Mouse (Mus musculus): ENCODE measurements at regions not wholly inside any gene's neighbourhood (a gene's known extent, or its start where the extent isn't known, plus 50 kb on each side); places are given as distances from the start of the nearest gene placed in this dataset.

DNA sequence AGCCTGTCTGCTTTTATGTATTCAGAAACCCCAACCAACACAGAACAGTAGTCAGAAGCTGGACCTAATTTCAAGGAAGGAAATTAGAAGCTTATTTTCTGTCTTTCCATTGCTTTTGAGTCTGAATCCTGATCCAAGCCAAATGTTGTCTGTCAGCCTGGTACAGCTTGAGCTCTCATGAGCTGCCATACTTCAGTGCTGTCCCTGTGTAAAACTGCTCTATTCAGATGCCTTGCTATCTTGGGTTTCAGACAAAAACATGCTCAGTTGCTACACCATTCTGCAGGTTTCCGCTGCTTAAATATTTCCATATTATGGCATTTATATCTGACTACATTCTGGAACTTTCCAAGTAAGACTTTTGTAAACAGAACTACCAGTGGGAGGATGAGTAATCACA is 1403.2 kb downstream of the Epha7 start:
- no peak overlapping the region for H3K4me3 ChIP-seq (replicated peaks; ENCODE audit: insufficient read depth, low read depth, low read length)
- 98% methylated on average over 1 of the region's 1 CpGs for WGBS
- no peak for DNase-seq
- H3K4me1 ChIP-seq (ENCODE audit: control insufficient read depth, insufficient read depth, low read length) = no peaks in the 10 kb centered on the region
- no peaks in the 10 kb centered on the region for H3K27me3 ChIP-seq (ENCODE audit: control insufficient read depth, insufficient read depth, low read length)
- H3K27ac ChIP-seq (ENCODE audit: insufficient read depth, low read length) = no peak overlapping the region
- TF ChIP-seq CTCF (IDR thresholded peaks at IDR 0.05; ENCODE audit: borderline replicate concordance, insufficient read depth, low read depth, low read length) (no peak), POLR2A (IDR thresholded peaks at IDR 0.05; ENCODE audit: borderline replicate concordance, insufficient read depth, low read length) (no peak)

DNA sequence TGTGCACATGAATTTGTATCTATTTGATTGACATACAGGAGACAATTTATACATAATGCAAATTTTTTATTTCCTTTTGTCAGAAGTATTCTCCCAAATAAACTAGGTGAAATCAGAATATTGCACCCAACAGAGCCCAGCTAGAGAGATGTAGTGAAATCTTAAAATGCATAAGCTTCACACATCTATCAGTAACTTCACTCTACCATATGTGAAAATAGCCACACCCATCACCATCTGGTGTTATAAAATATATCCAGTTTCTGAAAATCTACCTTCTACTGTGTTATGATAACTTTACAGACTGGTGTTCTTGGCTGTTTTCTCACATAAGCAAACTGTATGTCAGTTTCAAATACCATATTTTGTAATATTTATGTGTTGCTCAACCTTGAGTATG is 1414.2 kb downstream of the Epha7 start:
- Histone ChIP-seq H3K4me1 (ENCODE audit: control insufficient read depth, insufficient read depth, low read length) (no peaks in the 10 kb centered on the region), H3K4me3 (replicated peaks; ENCODE audit: insufficient read depth, low read depth, low read length) (no peak overlapping the region), H3K27me3 (ENCODE audit: control insufficient read depth, insufficient read depth, low read length) (no peaks in the 10 kb centered on the region), H3K27ac (ENCODE audit: insufficient read depth, low read length) (no peak overlapping the region)
- TF ChIP-seq POLR2A (IDR thresholded peaks at IDR 0.05; ENCODE audit: borderline replicate concordance, insufficient read depth, low read length) = no peak
- no peak for TF ChIP-seq CTCF (IDR thresholded peaks at IDR 0.05; ENCODE audit: borderline replicate concordance, insufficient read depth, low read depth, low read length)
- DNase-seq = no peak

DNA sequence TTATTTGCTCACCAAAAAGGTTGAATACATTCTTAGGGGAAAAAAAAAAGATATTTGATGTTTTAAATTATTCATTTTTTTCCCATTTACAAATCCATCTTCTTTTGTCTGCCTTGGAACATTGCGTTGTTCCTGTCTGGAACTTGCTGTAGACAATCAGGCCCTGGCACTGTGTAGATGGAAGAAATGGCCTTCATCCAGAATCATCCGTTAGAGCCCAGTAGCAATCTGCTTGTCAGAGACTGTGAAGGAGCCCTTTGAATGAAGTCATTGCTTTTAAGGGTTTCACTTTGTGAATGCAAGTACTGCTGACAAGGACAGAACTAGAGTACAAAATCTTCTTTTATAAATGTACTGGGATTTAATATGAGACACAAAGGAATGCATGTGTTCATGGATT is 1449.2 kb downstream of the Epha7 start:
- DNase-seq = peak in 1 of 2 experiments; percentile 8
- no peak overlapping the region for H3K27ac ChIP-seq (ENCODE audit: insufficient read depth, low read length)
- 8% methylated on average over 2 of the region's 2 CpGs for WGBS
- TF ChIP-seq POLR2A (IDR thresholded peaks at IDR 0.05; ENCODE audit: borderline replicate concordance, insufficient read depth, low read length) (no peak), CTCF (IDR thresholded peaks at IDR 0.05; ENCODE audit: borderline replicate concordance, insufficient read depth, low read depth, low read length) (no peak)
- no peaks in the 10 kb centered on the region for H3K27me3 ChIP-seq (ENCODE audit: control insufficient read depth, insufficient read depth, low read length)
- no peak overlapping the region for H3K4me3 ChIP-seq (replicated peaks; ENCODE audit: insufficient read depth, low read depth, low read length)
- no peaks in the 10 kb centered on the region for H3K4me1 ChIP-seq (ENCODE audit: control insufficient read depth, insufficient read depth, low read length)

DNA sequence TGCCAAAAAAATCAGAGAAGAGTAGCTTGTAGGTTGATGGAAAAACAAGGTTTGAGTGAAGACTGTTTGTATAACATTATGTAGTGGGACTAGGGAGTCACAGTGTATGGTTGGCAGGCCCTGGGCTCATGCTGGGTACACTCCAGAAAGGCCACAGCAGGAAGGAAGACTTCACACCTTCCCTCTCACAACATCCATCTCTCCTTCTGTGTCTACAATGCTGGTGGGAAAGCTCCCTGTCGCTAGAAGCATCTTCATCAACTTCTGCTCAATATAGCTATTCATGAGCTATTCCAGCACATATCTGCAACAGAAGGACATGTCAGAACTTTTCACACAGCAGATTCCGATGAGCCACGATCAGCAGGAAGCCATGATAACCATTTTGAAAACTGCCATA is 1455.1 kb downstream of the Epha7 start:
- no peaks in the 10 kb centered on the region for H3K4me1 ChIP-seq (ENCODE audit: control insufficient read depth, insufficient read depth, low read length)
- no peaks in the 10 kb centered on the region for H3K27me3 ChIP-seq (ENCODE audit: control insufficient read depth, insufficient read depth, low read length)
- 10% methylated on average over 3 of the region's 3 CpGs for WGBS
- no peak overlapping the region for H3K4me3 ChIP-seq (replicated peaks; ENCODE audit: insufficient read depth, low read depth, low read length)
- TF ChIP-seq POLR2A (IDR thresholded peaks at IDR 0.05; ENCODE audit: borderline replicate concordance, insufficient read depth, low read length) (no peak), CTCF (IDR thresholded peaks at IDR 0.05; ENCODE audit: borderline replicate concordance, insufficient read depth, low read depth, low read length) (no peak)
- DNase-seq = no peak
- no peak overlapping the region for H3K27ac ChIP-seq (ENCODE audit: insufficient read depth, low read length)

DNA sequence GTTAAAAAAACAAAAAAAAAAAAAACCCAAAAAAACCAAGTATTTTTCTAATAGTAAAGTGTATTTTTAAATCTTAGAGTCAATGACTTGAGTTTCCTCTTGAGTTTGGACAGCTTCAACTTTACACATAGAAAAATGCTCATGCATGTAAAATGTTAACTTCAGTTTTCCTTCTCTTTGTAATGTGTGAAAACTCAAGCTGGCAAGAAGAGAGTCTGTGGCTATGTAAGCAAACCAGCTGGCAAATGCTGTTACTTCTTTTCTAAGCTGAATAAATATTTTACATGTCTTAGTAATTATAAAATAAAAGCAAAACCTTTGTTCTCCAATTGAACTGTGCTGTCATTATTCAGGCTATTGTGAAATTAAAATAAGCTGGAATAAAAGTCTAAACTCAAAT is 1457.1 kb downstream of the Epha7 start:
- TF ChIP-seq POLR2A (IDR thresholded peaks at IDR 0.05; ENCODE audit: borderline replicate concordance, insufficient read depth, low read length) (no peak), CTCF (IDR thresholded peaks at IDR 0.05; ENCODE audit: borderline replicate concordance, insufficient read depth, low read depth, low read length) (no peak)
- DNase-seq = no peak
- Histone ChIP-seq H3K4me3 (replicated peaks; ENCODE audit: insufficient read depth, low read depth, low read length) (no peak overlapping the region), H3K27me3 (ENCODE audit: control insufficient read depth, insufficient read depth, low read length) (no peaks in the 10 kb centered on the region), H3K4me1 (ENCODE audit: control insufficient read depth, insufficient read depth, low read length) (no peaks in the 10 kb centered on the region), H3K27ac (ENCODE audit: insufficient read depth, low read length) (no peak overlapping the region)

DNA sequence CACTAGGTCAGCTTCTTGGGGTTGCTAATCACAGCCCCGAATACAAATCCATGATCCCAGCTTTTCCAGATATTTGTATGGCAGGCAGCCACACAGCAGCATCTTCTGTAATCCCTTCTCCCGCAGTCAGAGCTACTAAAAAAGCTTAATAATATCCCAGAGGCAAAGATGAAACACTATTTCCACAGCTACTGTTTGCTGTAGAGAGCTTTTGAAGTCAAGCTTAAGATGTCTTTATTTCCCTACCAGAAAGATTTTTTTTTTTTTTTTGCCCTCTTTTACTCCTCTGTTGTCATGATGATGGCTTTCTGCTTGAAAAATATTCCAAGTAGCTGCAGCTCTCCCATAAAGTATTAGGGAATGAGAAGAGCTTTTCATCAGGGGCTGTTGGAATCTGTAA is 1499.5 kb downstream of the Epha7 start:
- Histone ChIP-seq H3K27ac (ENCODE audit: insufficient read depth, low read length) (no peak overlapping the region), H3K4me3 (replicated peaks; ENCODE audit: insufficient read depth, low read depth, low read length) (no peak overlapping the region), H3K27me3 (ENCODE audit: control insufficient read depth, insufficient read depth, low read length) (no peaks in the 10 kb centered on the region), H3K4me1 (ENCODE audit: control insufficient read depth, insufficient read depth, low read length) (no peaks in the 10 kb centered on the region)
- TF ChIP-seq POLR2A (IDR thresholded peaks at IDR 0.05; ENCODE audit: borderline replicate concordance, insufficient read depth, low read length) (no peak), CTCF (IDR thresholded peaks at IDR 0.05; ENCODE audit: borderline replicate concordance, insufficient read depth, low read depth, low read length) (no peak)
- WGBS = 15% methylated on average over 2 of the region's 2 CpGs
- no peak for DNase-seq

DNA sequence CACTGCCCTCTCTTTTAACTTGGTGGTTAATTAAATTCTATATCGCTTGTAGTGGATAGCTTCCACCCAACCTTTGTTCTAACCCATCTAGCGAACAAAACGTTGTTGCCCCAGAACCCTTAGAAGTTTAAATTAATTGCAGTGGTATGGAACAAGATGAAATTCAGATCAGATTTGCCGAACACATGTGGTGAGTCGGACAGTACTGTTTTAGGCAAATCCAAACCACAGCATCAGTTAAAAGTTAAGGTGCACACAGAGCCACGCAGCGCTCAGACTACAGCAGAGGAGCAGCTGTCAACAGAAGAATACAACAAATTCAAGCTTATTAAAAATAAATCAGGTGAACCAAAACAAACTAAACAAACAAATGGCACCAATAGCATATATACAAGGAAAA is 1500.0 kb downstream of the Epha7 start:
- 42% methylated on average over 7 of the region's 7 CpGs for WGBS
- DNase-seq = no peak
- Histone ChIP-seq H3K4me3 (replicated peaks; ENCODE audit: insufficient read depth, low read depth, low read length) (no peak overlapping the region), H3K27me3 (ENCODE audit: control insufficient read depth, insufficient read depth, low read length) (no peaks in the 10 kb centered on the region), H3K27ac (ENCODE audit: insufficient read depth, low read length) (no peak overlapping the region), H3K4me1 (ENCODE audit: control insufficient read depth, insufficient read depth, low read length) (no peaks in the 10 kb centered on the region)
- TF ChIP-seq CTCF (IDR thresholded peaks at IDR 0.05; ENCODE audit: borderline replicate concordance, insufficient read depth, low read depth, low read length) = no peak

DNA sequence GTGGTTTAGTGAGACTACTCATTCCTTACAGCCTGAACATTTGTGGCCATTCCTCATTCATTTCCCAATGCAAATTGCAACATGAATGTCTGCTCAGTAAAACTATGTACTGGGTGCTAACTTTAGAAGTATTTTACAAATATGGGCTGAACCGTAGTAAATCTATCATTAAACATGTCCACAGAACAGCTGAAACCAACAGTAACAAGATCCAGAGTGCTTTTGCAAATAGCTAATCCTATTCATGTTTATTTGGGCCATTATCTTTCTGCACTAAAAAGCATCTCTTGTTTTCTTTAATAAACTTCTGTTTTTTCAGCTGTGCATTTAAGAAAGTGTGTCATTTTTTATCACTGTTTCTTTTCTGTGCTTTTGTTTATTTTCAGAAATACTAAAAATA is 1502.4 kb downstream of the Epha7 start:
- Histone ChIP-seq H3K4me1 (ENCODE audit: control insufficient read depth, insufficient read depth, low read length) (no peaks in the 10 kb centered on the region), H3K27me3 (ENCODE audit: control insufficient read depth, insufficient read depth, low read length) (no peaks in the 10 kb centered on the region), H3K4me3 (replicated peaks; ENCODE audit: insufficient read depth, low read depth, low read length) (no peak overlapping the region), H3K27ac (ENCODE audit: insufficient read depth, low read length) (no peak overlapping the region)
- TF ChIP-seq CTCF (IDR thresholded peaks at IDR 0.05; ENCODE audit: borderline replicate concordance, insufficient read depth, low read depth, low read length) = no peak
- no peak for TF ChIP-seq POLR2A (IDR thresholded peaks at IDR 0.05; ENCODE audit: borderline replicate concordance, insufficient read depth, low read length)
- no peak for DNase-seq
- WGBS = 91% methylated on average over 1 of the region's 1 CpGs

DNA sequence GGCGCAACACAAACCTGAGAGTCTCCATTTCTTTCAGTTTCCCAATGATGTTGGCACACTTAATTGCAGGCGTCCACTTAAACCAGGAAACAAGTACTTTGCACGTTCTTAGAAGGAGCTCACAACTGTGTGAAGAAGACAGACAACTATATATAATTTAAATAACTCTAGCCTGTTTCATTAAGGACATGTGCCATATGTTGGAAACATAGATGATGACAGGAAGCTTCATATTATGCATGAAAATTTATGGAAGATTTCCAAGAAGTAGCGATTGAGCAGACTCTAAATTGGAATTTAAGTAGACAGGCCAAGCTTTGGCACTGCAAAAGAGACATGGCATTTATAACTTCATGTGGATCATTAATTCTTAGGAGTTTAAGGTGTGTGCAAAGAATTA is 1504.1 kb downstream of the Epha7 start:
- 41% methylated on average over 4 of the region's 4 CpGs for WGBS
- Histone ChIP-seq H3K27me3 (ENCODE audit: control insufficient read depth, insufficient read depth, low read length) (no peaks in the 10 kb centered on the region), H3K4me3 (replicated peaks; ENCODE audit: insufficient read depth, low read depth, low read length) (no peak overlapping the region), H3K27ac (ENCODE audit: insufficient read depth, low read length) (no peak overlapping the region), H3K4me1 (ENCODE audit: control insufficient read depth, insufficient read depth, low read length) (no peaks in the 10 kb centered on the region)
- no peak for DNase-seq
- no peak for TF ChIP-seq CTCF (IDR thresholded peaks at IDR 0.05; ENCODE audit: borderline replicate concordance, insufficient read depth, low read depth, low read length)
- no peak for TF ChIP-seq POLR2A (IDR thresholded peaks at IDR 0.05; ENCODE audit: borderline replicate concordance, insufficient read depth, low read length)
